Mouse (Mus musculus): ENCODE results near the gene Jmjd8. TPM values are rescaled to one million over a fixed set of nuclear protein-coding genes. Genes with fewer than 3 reads are reported as not detected.

Gene Jmjd8
- polyA plus RNA-seq, 1 experiment from 2014 or later = 46.3 TPM

DNA sequence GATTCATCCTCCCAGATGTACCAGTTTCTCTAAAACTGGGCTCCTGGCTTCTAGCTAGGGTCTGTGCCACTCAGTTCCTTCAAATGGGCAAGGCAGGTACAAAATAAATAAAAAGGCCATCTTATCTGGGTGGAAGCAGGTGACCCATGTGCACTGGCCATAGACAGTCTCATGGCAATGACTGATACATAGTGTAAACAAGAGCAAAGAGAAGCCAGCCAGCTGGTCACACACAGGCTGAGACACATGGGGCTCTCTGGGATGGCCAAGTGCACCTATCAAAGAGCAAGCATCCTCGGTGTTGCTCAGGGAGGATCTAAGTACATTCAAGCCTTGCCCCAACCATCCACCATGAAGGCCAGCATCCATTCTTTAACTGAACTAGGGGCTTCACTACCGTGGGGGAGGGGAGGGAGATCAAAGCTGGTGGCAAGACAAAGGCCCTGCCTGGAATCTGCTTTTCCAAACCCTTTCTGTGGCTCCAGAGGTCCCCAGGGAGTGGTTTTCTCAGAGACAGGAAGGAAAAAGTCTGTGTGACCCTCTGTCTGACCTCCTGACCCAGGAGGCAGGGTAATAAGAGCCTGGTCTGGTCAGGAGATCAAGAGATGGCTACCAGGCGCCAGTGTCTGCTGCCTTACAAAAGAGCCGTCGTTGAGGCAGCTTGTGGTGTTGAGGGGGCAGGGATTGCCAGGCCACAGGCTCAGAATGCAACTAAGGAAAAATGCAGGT is 52.4 kb downstream of the Jmjd8 start:
- Histone ChIP-seq H3K9ac (ENCODE audit: low read depth, low read length) (peak overlapping the region; percentile 37), H3K27me3 (ENCODE audit: control insufficient read depth, insufficient read depth, low read length) (no peaks in the 10 kb centered on the region), H3K4me2 (replicated peaks; ENCODE audit: low read depth, low read length) (no peak overlapping the region), H3K4me3 (ENCODE audit: low read depth, low read length) (no peak overlapping the region), H3K9me3 (ENCODE audit: control insufficient read depth, low read length) (no peaks in the 10 kb centered on the region), H3K27ac (ENCODE audit: low read depth, low read length) (peak overlapping the region; percentile 89), H3K36me3 (ENCODE audit: control insufficient read depth, insufficient read depth, low read length) (no peaks in the 10 kb centered on the region), H3K4me1 (replicated peaks; ENCODE audit: control insufficient read depth, insufficient read depth, low read length) (peaks cover 21% of the 10 kb centered on the region)
- ATAC-seq (ENCODE audit: low FRiP score) (no peak), DNase-seq (ENCODE audit: low spot score) (peak; percentile 72)
- 2% methylated on average over 5 of the region's 5 CpGs for WGBS

Other genes starting within 250 kb of the Jmjd8 start
- 23.1 and 26.9 TPM in 2 replicates for gene Lmf1, start 249.8 kb upstream of the Jmjd8 start, polyA plus RNA-seq (2014; fragmentation: Nextera tagmentation; extraction: Ambion mirVana)
- 1.8 and 2.5 TPM in 2 replicates for gene Gng13, start 111.7 kb upstream of the Jmjd8 start, polyA plus RNA-seq (2014; fragmentation: Nextera tagmentation; extraction: Ambion mirVana)
- 11.9 and 14.4 TPM in 2 replicates for gene Chtf18, start 101.4 kb upstream of the Jmjd8 start, polyA plus RNA-seq (2014; fragmentation: Nextera tagmentation; extraction: Ambion mirVana)
- 17.2 and 18.0 TPM in 2 replicates for gene Rpusd1, start 101.2 kb upstream of the Jmjd8 start, polyA plus RNA-seq (2014; fragmentation: Nextera tagmentation; extraction: Ambion mirVana)
- gene Mslnl, start 92.8 kb upstream of the Jmjd8 start, polyA plus RNA-seq (2014; fragmentation: Nextera tagmentation; extraction: Ambion mirVana) = not detected in 2 replicates
- gene Msln, start 74.5 kb upstream of the Jmjd8 start, polyA plus RNA-seq (2014; fragmentation: Nextera tagmentation; extraction: Ambion mirVana) = 0.25 TPM in 1 of 2 replicates, not detected in the other
- 19.9 and 23.2 TPM in 2 replicates for gene Narfl, start 55.1 kb upstream of the Jmjd8 start, polyA plus RNA-seq (2014; fragmentation: Nextera tagmentation; extraction: Ambion mirVana)
- gene Haghl, start 43.2 kb upstream of the Jmjd8 start, polyA plus RNA-seq (2014; fragmentation: Nextera tagmentation; extraction: Ambion mirVana) = 63.6 and 70.3 TPM in 2 replicates
- gene Ccdc78, start 42.3 kb upstream of the Jmjd8 start, polyA plus RNA-seq (2014; fragmentation: Nextera tagmentation; extraction: Ambion mirVana) = 0.42 TPM in 1 of 2 replicates, not detected in the other
- gene Fam173a, start 36.0 kb upstream of the Jmjd8 start, polyA plus RNA-seq (2014; fragmentation: Nextera tagmentation; extraction: Ambion mirVana) = 64.8 and 70.9 TPM in 2 replicates
- 0.56 TPM in 1 of 2 replicates, not detected in the other for gene AC134908.4, start 33.2 kb upstream of the Jmjd8 start, polyA plus RNA-seq (2014; fragmentation: Nextera tagmentation; extraction: Ambion mirVana)
- 16.9 and 24.1 TPM in 2 replicates for gene Metrn, start 31.7 kb upstream of the Jmjd8 start, polyA plus RNA-seq (2014; fragmentation: Nextera tagmentation; extraction: Ambion mirVana)
- 12.2 and 15.0 TPM in 2 replicates for gene Fbxl16, start 19.8 kb upstream of the Jmjd8 start, polyA plus RNA-seq (2014; fragmentation: Nextera tagmentation; extraction: Ambion mirVana)
- gene Wdr24, start 5.2 kb upstream of the Jmjd8 start, polyA plus RNA-seq (2014; fragmentation: Nextera tagmentation; extraction: Ambion mirVana) = 22.0 and 23.5 TPM in 2 replicates
- gene Stub1, start 4.5 kb downstream of the Jmjd8 start, polyA plus RNA-seq (2014; fragmentation: Nextera tagmentation; extraction: Ambion mirVana) = 290 and 306 TPM in 2 replicates
- gene Rhbdl1, start 8.4 kb downstream of the Jmjd8 start, polyA plus RNA-seq (2014; fragmentation: Nextera tagmentation; extraction: Ambion mirVana) = 3.1 TPM in 2 replicates
- 1.3 and 1.7 TPM in 2 replicates for gene Gm20683, start 12.9 kb downstream of the Jmjd8 start, polyA plus RNA-seq (2014; fragmentation: Nextera tagmentation; extraction: Ambion mirVana)
- gene Rhot2, start 16.0 kb downstream of the Jmjd8 start, polyA plus RNA-seq (2014; fragmentation: Nextera tagmentation; extraction: Ambion mirVana) = 7.9 and 9.3 TPM in 2 replicates
- gene Wdr90, start 32.6 kb downstream of the Jmjd8 start, polyA plus RNA-seq (2014; fragmentation: Nextera tagmentation; extraction: Ambion mirVana) = 13.4 and 14.3 TPM in 2 replicates
- 7.0 and 8.3 TPM in 2 replicates for gene Mcrip2, start 39.9 kb downstream of the Jmjd8 start, polyA plus RNA-seq (2014; fragmentation: Nextera tagmentation; extraction: Ambion mirVana)
- gene Mettl26, start 46.2 kb downstream of the Jmjd8 start, polyA plus RNA-seq (2014; fragmentation: Nextera tagmentation; extraction: Ambion mirVana) = 53.2 and 56.6 TPM in 2 replicates
- 0.71 and 1.3 TPM in 2 replicates for gene Wfikkn1, start 52.0 kb downstream of the Jmjd8 start, polyA plus RNA-seq (2014; fragmentation: Nextera tagmentation; extraction: Ambion mirVana)
- 19.1 and 19.5 TPM in 2 replicates for gene Rab40c, start 90.9 kb downstream of the Jmjd8 start, polyA plus RNA-seq (2014; fragmentation: Nextera tagmentation; extraction: Ambion mirVana)
- 45.4 and 47.4 TPM in 2 replicates for gene Pigq, start 116.1 kb downstream of the Jmjd8 start, polyA plus RNA-seq (2014; fragmentation: Nextera tagmentation; extraction: Ambion mirVana)
- gene Nhlrc4, start 116.1 kb downstream of the Jmjd8 start, polyA plus RNA-seq (2014; fragmentation: Nextera tagmentation; extraction: Ambion mirVana) = 0.15 and 0.27 TPM in 2 replicates
- 0.18 and 0.19 TPM in 2 replicates for gene A930017K11Rik, start 123.7 kb downstream of the Jmjd8 start, polyA plus RNA-seq (2014; fragmentation: Nextera tagmentation; extraction: Ambion mirVana)
- 19.5 and 20.3 TPM in 2 replicates for gene Capn15, start 156.9 kb downstream of the Jmjd8 start, polyA plus RNA-seq (2014; fragmentation: Nextera tagmentation; extraction: Ambion mirVana)
- 19.6 and 20.4 TPM in 2 replicates for gene Rab11fip3, start 240.7 kb downstream of the Jmjd8 start, polyA plus RNA-seq (2014; fragmentation: Nextera tagmentation; extraction: Ambion mirVana)